Comparison of ENCODE assay signal across 13 mouse cellular contexts in genomic region chr1:36934778-36935177, GRCm38 (mm10). TPM values are rescaled to one million over a fixed set of nuclear protein-coding genes. Genes with fewer than 3 reads are reported as not detected.
DNase-seq lines count a peak whose midpoint lies in the region; ATAC-seq and TF ChIP-seq lines count a peak whose summit lies in the region.
"Had no signal": no experiment of that assay in that cellular context is flagged by ENCODE, and none has a peak within 500 bp of the region (broad histone marks: within the 10 kb centered on the region; RNA-seq: fewer than 3 reads in every experiment).

No protein-coding gene starts in this region.

- peaks cover 23% of the 10 kb centered on the region for H3K4me1 ChIP-seq in heart, embryonic 11.5 days (ENCODE audit: control insufficient read depth, insufficient read depth, low read length)
- H3K4me1 ChIP-seq in heart, adult 2 months (ENCODE audit: control insufficient read depth, insufficient read depth, low read length), result peaks cover 7% of the 10 kb centered on the region
- 0 out of 2 replicates have a peak, but pooled peaks cover 5% of the 10 kb centered on the region for H3K4me1 ChIP-seq in intestine, postnatal 0 days (replicated peaks; ENCODE audit: control insufficient read depth, insufficient read depth, low read length)
- H3K4me1 ChIP-seq in intestine, embryonic 16.5 days (ENCODE audit: control insufficient read depth, insufficient read depth, low read length), result peaks cover 35% of the 10 kb centered on the region
- H3K4me1 ChIP-seq in embryonic facial prominence, embryonic 15.5 days, result peaks cover 29% of the 10 kb centered on the region
- peaks cover 48 to 52% of the 10 kb centered on the region in 2 experiments for H3K4me1 ChIP-seq in liver, embryonic 14.5 days (replicated peaks; ENCODE audit: control insufficient read depth in 2 of 2, insufficient read depth in 2 of 2, low read length in 1 of 2)

- TF ChIP-seq CTCF in heart, adult 2 months (IDR thresholded peaks at IDR 0.05), result no peak
- no peak for TF ChIP-seq CTCF in intestine, postnatal 0 days (IDR thresholded peaks at IDR 0.05; ENCODE audit: low read depth)
- no peak for TF ChIP-seq CTCF in liver, embryonic 14.5 days (IDR thresholded peaks at IDR 0.05; ENCODE audit: low read depth)

- WGBS in heart, embryonic 11.5 days (ENCODE audit: insufficient replicate concordance), result 62% methylated on average over 6 of the region's 6 CpGs
- whole genome bisulfite sequencing in heart, adult 2 months, result 24% methylated on average over 6 of the region's 6 CpGs
- whole genome bisulfite sequencing in intestine, postnatal 0 days, result 49% methylated on average over 6 of the region's 6 CpGs
- 61% methylated on average over 6 of the region's 6 CpGs for WGBS in intestine, embryonic 16.5 days
- WGBS in embryonic facial prominence, embryonic 15.5 days, result 62% methylated on average over 6 of the region's 6 CpGs
- WGBS in liver, embryonic 14.5 days (ENCODE audit: insufficient replicate concordance), result 53% methylated on average over 6 of the region's 6 CpGs

- no peaks in the 10 kb centered on the region for H3K9me3 ChIP-seq in heart, embryonic 11.5 days (replicated peaks; ENCODE audit: control insufficient read depth, low read length)
- H3K9me3 ChIP-seq in intestine, postnatal 0 days (ENCODE audit: control insufficient read depth), result no peaks in the 10 kb centered on the region
- no peaks in the 10 kb centered on the region for H3K9me3 ChIP-seq in intestine, embryonic 16.5 days (ENCODE audit: control insufficient read depth, low read length)
- no peaks in the 10 kb centered on the region for H3K9me3 ChIP-seq in embryonic facial prominence, embryonic 15.5 days (replicated peaks)
- H3K9me3 ChIP-seq in liver, embryonic 14.5 days (ENCODE audit: control insufficient read depth, low read length), result no peaks in the 10 kb centered on the region
- H3K9me3 ChIP-seq: forebrain, embryonic 13.5 days; lung, embryonic 15.5 days had no signal

- peak overlapping the region; percentile 80 for H3K4me2 ChIP-seq in heart, embryonic 11.5 days
- peak overlapping the region; percentile 7; the same call in 1 of the 2 replicates for H3K4me2 ChIP-seq in intestine, postnatal 0 days (replicated peaks; ENCODE audit: low read depth)
- H3K4me2 ChIP-seq in intestine, embryonic 16.5 days (ENCODE audit: low read depth, low read length), result no peak overlapping the region
- H3K4me2 ChIP-seq in embryonic facial prominence, embryonic 15.5 days (replicated peaks), result no peak overlapping the region
- H3K4me2 ChIP-seq in liver, embryonic 14.5 days (ENCODE audit: low read depth), result peak overlapping the region; percentile 78
- H3K4me2 ChIP-seq: forebrain, embryonic 13.5 days; lung, embryonic 15.5 days had no signal

- no peak for TF ChIP-seq EP300 in heart, adult 2 months (IDR thresholded peaks at IDR 0.05; ENCODE audit: insufficient read depth, low read depth, low read length)
- TF ChIP-seq EP300 in liver, embryonic 14.5 days (IDR thresholded peaks at IDR 0.05; ENCODE audit: low read depth), result no peak

- ATAC-seq in heart, embryonic 11.5 days (replicated peaks; ENCODE audit: insufficient number of reproducible peaks, low FRiP score, low TSS enrichment), result no peak
- ATAC-seq in intestine, postnatal 0 days, result no peak
- no peak for ATAC-seq in intestine, embryonic 16.5 days
- ATAC-seq in embryonic facial prominence, embryonic 15.5 days (ENCODE audit: insufficient number of reproducible peaks, low FRiP score, low TSS enrichment, low read depth), result no peak
- no peak for ATAC-seq in liver, embryonic 14.5 days (ENCODE audit: insufficient read depth)
- ATAC-seq: forebrain, embryonic 13.5 days had no signal

- no peaks in the 10 kb centered on the region for H3K27me3 ChIP-seq in heart, embryonic 11.5 days (ENCODE audit: control insufficient read depth, insufficient read depth, low read length)
- no peaks in the 10 kb centered on the region for H3K27me3 ChIP-seq in heart, adult 2 months (ENCODE audit: control insufficient read depth, insufficient read depth, low read length)
- no peaks in the 10 kb centered on the region for H3K27me3 ChIP-seq in intestine, postnatal 0 days (replicated peaks; ENCODE audit: control insufficient read depth, insufficient read depth, low read length)
- H3K27me3 ChIP-seq in intestine, embryonic 16.5 days (replicated peaks; ENCODE audit: control insufficient read depth, insufficient read depth, low read length), result no peaks in the 10 kb centered on the region
- H3K27me3 ChIP-seq in embryonic facial prominence, embryonic 15.5 days, result no peaks in the 10 kb centered on the region
- no peaks in the 10 kb centered on the region for H3K27me3 ChIP-seq in liver, embryonic 14.5 days (ENCODE audit: control insufficient read depth, insufficient read depth, low read length)
- H3K27me3 ChIP-seq: forebrain, embryonic 13.5 days; lung, embryonic 15.5 days had no signal

- H3K27ac ChIP-seq in heart, embryonic 11.5 days (ENCODE audit: low read depth, low read length), result peak overlapping the region; percentile 43
- H3K27ac ChIP-seq in heart, adult 2 months, result no peak overlapping the region
- H3K27ac ChIP-seq in intestine, postnatal 0 days (ENCODE audit: low read depth, low read length), result no peak overlapping the region
- no peak overlapping the region for H3K27ac ChIP-seq in intestine, embryonic 16.5 days (ENCODE audit: low read length)
- 0 out of 2 replicates have a peak overlapping the region, but pooled peaks have one; percentile 13 for H3K27ac ChIP-seq in embryonic facial prominence, embryonic 15.5 days (replicated peaks)
- peak overlapping the region; percentile 75 for H3K27ac ChIP-seq in liver, embryonic 14.5 days
- H3K27ac ChIP-seq: forebrain, embryonic 13.5 days; lung, embryonic 15.5 days had no signal

- TF ChIP-seq POLR2A in heart, adult 2 months (IDR thresholded peaks at IDR 0.05; ENCODE audit: insufficient read depth, low read depth, low read length), result no peak

- no peaks in the 10 kb centered on the region for H3K36me3 ChIP-seq in heart, embryonic 11.5 days (ENCODE audit: control insufficient read depth, insufficient read depth, low read length)
- H3K36me3 ChIP-seq in heart, adult 2 months (ENCODE audit: control insufficient read depth, insufficient read depth, low read length), result peaks cover 13% of the 10 kb centered on the region
- no peaks in the 10 kb centered on the region; the same call in 1 of the 2 replicates for H3K36me3 ChIP-seq in intestine, postnatal 0 days (ENCODE audit: control insufficient read depth, insufficient read depth)
- no peaks in the 10 kb centered on the region for H3K36me3 ChIP-seq in intestine, embryonic 16.5 days (ENCODE audit: control insufficient read depth, insufficient read depth, low read length)
- no peaks in the 10 kb centered on the region for H3K36me3 ChIP-seq in embryonic facial prominence, embryonic 15.5 days
- H3K36me3 ChIP-seq in liver, embryonic 14.5 days (replicated peaks; ENCODE audit: control insufficient read depth, insufficient read depth, low read depth), result no peaks in the 10 kb centered on the region; the same call in 1 of the 2 replicates
- H3K36me3 ChIP-seq: lung, embryonic 15.5 days had no signal

- DNase-seq in heart, adult 2 months, result no peak
- DNase-seq in liver, embryonic 14.5 days (ENCODE audit: low read depth in 3 of 3, low spot score in 3 of 3), result no peak
- no peak for DNase-seq in lung, postnatal 14 days
- DNase-seq: adrenal gland, postnatal 36 days; cerebellum, postnatal 14 days; kidney, postnatal 14 days; right cerebral cortex, postnatal 25 days had no signal

- H3K79me2 ChIP-seq in heart, adult 2 months (replicated peaks; ENCODE audit: control insufficient read depth, insufficient read depth, low read length), result peaks cover 7% of the 10 kb centered on the region

- H3K4me3 ChIP-seq in heart, embryonic 11.5 days (ENCODE audit: low read depth, low read length), result no peak overlapping the region
- no peak overlapping the region for H3K4me3 ChIP-seq in heart, adult 2 months
- H3K4me3 ChIP-seq in intestine, postnatal 0 days (ENCODE audit: low read depth, low read length), result no peak overlapping the region
- H3K4me3 ChIP-seq in intestine, embryonic 16.5 days (ENCODE audit: low read length), result no peak overlapping the region
- H3K4me3 ChIP-seq in embryonic facial prominence, embryonic 15.5 days (replicated peaks), result no peak overlapping the region
- peak overlapping the region; percentile 25 to 44 for H3K4me3 ChIP-seq in liver, embryonic 14.5 days (ENCODE audit: insufficient read depth in 1 of 2, low read depth in 2 of 2, low read length in 2 of 2)
- H3K4me3 ChIP-seq: forebrain, embryonic 13.5 days; lung, embryonic 15.5 days had no signal

- intact Hi-C loops in heart, adult 2 months (cut with DNase I), result loop anchor here (5.0 kb wide), 3 partner anchors 32 to 112 kb away; no protein-coding TSS in a partner anchor

- H3K9ac ChIP-seq in heart, embryonic 11.5 days (ENCODE audit: low read depth, low read length), result no peak overlapping the region
- H3K9ac ChIP-seq in heart, adult 2 months (ENCODE audit: low read depth, low read length), result no peak overlapping the region
- no peak overlapping the region for H3K9ac ChIP-seq in intestine, postnatal 0 days (ENCODE audit: low read depth, low read length)
- no peak overlapping the region for H3K9ac ChIP-seq in intestine, embryonic 16.5 days (ENCODE audit: low read depth, low read length)
- no peak overlapping the region for H3K9ac ChIP-seq in embryonic facial prominence, embryonic 15.5 days
- H3K9ac ChIP-seq in liver, embryonic 14.5 days (replicated peaks), result peak overlapping the region; percentile 41
- H3K9ac ChIP-seq: lung, embryonic 15.5 days had no signal

RNA-seq across cellular contexts. Expression of gene Tmem131, which starts 8.7 kb away (rescaled TPM):
- polyA plus RNA-seq in heart, embryonic 11.5 days (2014; fragmentation: Nextera tagmentation; extraction: Ambion mirVana), result 10.6 and 11.4 TPM in 2 replicates
- total RNA-seq in heart, adult 2 months (2021), result 10 to 100 TPM; 28.1 to 30.0 TPM
- 13.0 and 17.0 TPM in 2 replicates for polyA plus RNA-seq in heart, adult 2 months (2012; rRNA removed)
- polyA plus RNA-seq in intestine, postnatal 0 days (2015; fragmentation: Nextera tagmentation; extraction: Ambion mirVana), result 10.6 TPM in 2 replicates
- 9.3 and 11.3 TPM in 2 replicates for polyA plus RNA-seq in intestine, embryonic 16.5 days (2015; fragmentation: Nextera tagmentation; extraction: Ambion mirVana)
- polyA plus RNA-seq in embryonic facial prominence, embryonic 15.5 days (2015; fragmentation: Nextera tagmentation; extraction: Ambion mirVana), result 14.7 and 15.1 TPM in 2 replicates
- 13.6 and 14.9 TPM in 2 replicates for polyA plus RNA-seq in liver, embryonic 14.5 days (2012; rRNA removed)
- polyA plus RNA-seq in liver, embryonic 14.5 days (2014; fragmentation: Nextera tagmentation; extraction: Ambion mirVana), result 10.6 and 11.2 TPM in 2 replicates

Comparison
In these comparisons a context has a peak if more than half of its experiments do, and no peak if none do; other contexts are left out.
1. H3K27ac ChIP-seq: peak in heart, embryonic 11.5 days (single experiment), embryonic facial prominence, embryonic 15.5 days (single experiment) and liver, embryonic 14.5 days (single experiment); none in heart, adult 2 months (single experiment), intestine, postnatal 0 days (single experiment) and intestine, embryonic 16.5 days (single experiment).
2. H3K4me2 ChIP-seq: peak in heart, embryonic 11.5 days (single experiment), intestine, postnatal 0 days (single experiment) and liver, embryonic 14.5 days (single experiment); none in intestine, embryonic 16.5 days (single experiment) and embryonic facial prominence, embryonic 15.5 days (single experiment).
3. H3K4me3 ChIP-seq: peak in liver, embryonic 14.5 days (2 of 2); none in heart, embryonic 11.5 days (single experiment), heart, adult 2 months (single experiment), intestine, postnatal 0 days (single experiment), intestine, embryonic 16.5 days (single experiment) and embryonic facial prominence, embryonic 15.5 days (single experiment).